Mouse (Mus musculus) ovary, postnatal 10 days (tissue): ENCODE results near the gene Osbpl2.

Experiments
- DNase-seq: peaks from one replicate; pipeline ENCODE4 v3.0.0; 2022; ENCODE audit warnings: low spot score

The Osbpl2 gene

DNA sequence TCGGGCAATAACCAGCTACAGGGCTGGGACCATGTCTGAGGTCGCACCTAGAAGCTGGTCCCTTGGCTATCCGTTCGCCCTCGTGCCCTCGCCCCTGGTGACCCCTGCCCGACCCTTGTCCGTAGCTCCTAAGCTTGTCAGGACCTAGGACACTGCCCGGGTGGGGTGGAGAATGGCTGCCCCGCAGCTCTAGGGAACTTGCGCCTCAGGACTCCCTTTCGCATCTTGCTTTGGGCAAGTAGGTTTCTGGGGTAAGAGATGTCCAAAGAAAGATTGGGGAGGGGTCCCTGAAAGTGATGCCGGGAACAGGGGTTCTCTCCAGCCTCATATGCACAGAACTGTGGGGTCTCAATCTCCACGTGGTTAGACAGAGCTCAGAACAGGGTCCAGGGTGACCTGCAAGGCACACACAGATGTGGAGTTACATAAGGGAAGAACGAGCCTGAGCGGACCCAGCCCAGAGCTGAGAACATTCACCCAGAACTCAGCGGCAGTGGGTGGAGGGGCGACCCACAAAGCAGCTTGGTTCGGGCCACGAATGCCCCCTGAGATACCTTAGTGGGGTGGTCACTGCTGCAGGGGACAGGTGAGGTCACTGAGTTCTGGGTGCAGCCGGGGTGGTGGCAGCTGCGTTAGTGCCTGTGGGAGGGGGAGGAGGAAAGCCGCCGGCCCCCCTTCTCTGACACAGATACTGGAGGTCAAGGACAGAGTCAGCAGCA is 14.3 kb upstream of the Osbpl2 start:
- DNase-seq = no peak

DNA sequence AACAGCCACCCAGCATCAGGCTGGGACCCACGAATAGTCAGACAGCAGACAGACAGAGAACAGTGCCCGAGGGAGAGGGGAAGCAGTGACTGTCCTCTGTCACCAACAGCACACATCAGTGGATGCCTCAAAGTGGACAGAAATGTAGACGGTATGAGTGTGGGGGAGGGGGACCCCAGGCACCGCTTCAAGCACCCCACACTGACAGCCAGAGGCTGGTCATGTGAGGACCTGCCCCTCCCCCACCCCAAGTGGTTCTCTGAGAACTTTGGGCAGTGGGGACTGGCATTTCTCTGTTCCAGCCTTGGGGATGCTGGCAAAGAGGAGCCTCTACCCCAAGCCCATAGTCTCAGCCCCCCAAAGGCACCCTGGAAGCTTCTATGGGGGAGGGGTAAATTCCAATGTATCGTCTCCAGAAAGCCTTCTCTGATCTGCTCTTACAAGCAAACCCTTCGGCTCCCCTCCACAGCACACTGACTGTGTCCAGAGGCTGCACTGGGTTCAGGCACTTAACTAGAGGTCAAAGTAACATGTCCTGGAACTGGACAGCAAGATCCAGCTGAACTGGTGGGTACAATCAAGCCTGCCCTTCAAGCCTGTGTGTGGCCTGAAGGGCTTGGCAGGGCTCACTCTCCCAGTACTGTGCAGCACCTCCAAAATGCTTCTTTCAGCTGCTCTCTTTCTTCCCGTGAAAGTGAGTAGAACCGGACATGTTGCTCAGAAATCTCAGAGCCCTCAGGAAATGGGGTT is 13.5 kb upstream of the Osbpl2 start:
- DNase-seq = no peak

DNA sequence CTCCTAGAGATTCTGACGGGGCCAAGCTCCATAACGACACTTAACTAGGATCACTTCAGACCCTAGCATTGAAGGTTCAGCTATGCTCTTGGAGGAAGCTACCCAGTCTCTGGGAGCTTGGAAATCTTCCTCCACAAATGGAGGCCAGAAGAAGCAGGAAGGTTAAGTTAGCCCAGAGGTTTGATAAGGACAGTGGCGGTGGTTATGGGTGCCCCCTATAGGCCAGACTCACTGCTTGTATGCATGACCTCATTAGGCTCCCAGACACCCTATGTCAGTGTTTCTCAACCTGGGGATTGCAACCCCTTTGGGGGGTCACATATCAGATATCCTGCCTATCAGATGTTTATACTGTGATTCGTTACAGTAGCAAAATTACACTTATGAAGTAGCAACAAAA is 12.0 kb upstream of the Osbpl2 start:
- no peak for DNase-seq

DNA sequence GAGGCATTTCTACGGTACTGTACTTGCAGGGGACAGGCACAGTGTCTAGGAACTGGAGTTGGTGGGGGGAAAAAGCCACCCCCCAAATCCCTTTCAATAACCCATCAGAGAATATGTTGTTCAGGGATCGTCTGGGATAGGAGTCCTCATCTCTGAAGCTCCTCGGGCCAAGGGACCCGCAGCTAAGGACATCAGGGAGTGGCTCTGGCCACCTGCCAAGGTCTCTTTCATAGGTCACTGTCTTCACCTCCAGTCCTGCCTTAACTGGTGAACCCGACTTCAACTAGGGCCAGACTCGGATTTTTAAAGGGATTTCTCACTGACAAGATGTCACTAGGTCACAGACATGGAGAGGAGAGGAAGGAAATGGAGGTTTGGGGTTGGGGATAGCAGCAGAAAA is 10.8 kb upstream of the Osbpl2 start:
- DNase-seq = no peak

DNA sequence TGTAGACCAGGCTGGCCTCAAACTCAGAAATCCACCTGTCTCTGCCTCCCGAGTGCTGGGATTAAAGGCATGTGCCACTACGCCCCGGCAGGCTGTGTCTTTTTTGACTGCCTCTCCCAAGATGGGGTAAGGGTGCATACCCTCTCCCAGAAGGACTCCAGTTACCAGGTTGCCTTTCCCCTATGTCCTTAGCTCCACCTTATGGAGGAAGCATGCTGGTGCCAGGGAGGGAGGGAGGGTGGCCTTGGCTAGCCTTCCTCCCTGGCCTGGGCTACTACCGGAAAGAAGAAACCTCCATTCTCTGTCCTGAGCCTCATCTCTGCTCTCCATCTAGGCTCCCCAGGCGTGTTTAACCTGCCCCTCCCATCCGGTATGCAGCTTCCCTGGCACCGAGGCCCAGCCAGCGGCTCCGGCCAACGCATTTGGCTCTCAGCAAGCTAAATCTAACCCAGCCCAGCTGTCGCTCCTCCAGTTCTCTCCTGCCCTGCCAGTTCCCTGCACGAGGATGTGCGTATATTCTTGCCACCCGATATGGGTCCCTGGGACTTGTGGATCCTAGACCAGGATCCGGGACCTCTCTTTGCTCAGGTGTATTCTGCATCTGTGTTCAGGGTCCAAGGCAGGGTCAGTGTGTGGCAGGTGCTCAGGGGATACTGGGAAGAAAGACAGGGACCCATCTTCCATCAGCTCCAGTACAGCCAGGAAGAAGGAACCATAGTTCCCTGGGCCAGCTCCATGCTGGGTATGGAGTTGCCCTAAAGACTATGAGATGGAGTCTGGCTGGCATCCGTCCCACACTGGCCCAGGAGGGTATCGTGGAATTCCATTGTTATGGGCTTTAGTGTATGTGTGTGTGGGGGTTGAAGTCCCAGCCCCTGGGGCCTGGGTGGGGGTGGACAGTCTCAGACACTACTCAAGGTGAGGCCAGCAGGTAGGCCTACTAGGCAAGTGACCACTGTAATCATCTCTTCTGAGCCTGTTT is 4.9 kb upstream of the Osbpl2 start:
- DNase-seq = no peak

DNA sequence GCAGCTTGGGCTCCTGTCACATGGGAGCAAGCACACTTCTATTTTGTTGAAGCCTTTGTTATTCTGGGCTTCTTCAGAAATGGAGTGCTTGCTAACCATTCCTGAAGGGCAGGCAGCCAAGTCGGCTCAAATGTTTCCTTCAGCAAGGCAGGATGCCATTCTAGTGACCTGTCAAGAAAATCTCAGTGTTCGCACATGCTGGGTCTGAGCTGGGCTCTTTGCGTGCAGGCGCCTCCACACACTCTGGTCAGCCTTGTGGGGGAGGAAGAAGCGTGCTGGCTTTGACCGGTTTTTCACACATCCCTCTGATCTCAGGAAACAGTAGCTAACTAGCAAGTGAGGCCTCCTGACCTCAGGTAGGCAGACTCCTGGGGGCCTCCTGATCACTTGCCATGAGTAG is 3.8 kb upstream of the Osbpl2 start:
- no peak for DNase-seq

DNA sequence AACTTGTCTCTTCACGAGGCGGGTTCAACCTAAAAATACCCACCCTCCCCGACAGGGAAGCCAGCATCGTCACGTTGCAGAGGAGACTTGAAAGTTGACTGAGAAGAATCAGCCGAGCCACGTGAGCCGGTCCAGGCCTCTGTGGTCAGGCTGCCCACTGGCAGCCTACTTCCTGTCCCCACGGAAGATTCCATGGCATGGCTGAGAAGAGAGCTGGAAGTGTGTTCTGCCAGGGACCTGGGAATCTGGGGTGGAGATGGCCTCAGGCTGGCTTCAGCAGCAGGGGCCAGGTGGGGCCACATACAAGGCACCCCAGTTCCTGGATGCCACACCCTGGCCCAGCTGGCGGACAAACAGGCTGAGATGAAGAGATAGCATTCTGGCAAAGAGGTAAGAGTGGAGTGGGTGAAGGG is 3.0 kb upstream of the Osbpl2 start:
- no peak for DNase-seq

DNA sequence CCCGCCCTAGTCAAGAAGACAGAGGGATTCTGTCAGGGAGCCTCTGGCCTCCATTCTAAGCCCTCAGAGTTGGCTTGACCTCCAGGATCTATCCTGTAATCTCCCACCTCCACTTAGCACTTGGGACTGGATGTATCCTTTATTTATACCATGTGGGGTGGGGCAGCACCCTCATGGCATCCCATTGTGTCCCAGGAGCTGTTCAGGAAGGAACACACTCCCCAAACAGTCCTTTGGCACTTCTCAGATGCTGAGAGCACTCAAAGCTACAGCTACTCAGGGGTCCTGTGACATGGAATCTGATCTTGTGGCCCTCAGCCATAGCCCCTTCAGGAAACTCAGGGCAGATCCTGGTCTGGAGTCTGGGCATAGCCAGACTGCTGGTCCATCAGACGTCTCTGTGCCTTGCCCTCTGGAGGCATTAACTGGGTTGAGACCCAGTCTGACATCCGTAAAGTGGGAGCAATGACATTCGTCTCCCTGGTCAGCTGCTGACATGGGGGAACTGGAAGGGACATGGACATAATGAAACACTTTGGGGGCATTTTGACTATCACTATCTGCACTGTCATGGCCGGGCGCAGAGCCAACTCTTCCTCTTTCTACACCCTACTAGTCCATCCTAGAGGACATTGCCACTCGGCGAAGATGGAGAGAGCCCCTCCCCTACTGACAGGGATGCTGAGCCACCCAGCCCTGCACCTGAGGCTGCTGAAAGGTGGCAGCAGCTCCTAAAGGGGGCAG is 2.2 kb upstream of the Osbpl2 start:
- no peak for DNase-seq

DNA sequence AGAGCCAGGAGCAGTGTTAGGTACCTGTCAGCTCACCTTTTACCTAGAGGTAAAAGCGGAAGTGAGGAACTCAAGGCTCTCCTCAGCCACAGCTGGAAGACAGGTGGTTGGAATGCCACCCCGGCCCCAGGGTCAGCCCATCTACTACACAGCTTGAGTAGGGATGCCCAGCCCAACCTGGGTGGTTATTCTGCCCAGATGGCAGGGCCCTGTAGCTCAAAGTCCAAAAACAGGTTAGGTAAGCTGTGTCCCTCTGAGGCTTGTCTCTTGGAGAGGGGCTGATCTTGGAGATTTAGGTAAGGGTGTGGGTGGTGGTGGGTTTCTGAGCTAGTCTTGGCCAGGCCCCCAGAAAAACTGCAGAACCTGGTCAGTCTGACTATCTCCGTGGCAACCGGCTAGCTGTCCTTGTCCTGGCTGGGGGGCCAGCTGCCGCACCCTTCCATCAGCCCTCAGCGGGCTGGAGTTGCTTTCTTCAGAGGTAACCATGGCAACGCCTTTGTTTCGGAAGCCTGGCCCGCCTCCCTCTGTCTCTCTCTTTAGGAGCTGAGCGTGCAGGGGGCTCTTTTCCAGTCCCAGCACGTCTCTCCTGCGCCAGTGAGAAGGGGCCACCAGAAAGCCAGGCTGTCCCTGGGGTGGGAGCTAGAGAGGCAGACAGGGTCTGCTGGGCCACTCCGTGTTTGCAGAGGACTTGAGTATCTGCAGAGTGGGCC is 1.5 kb upstream of the Osbpl2 start:
- DNase-seq = no peak

DNA sequence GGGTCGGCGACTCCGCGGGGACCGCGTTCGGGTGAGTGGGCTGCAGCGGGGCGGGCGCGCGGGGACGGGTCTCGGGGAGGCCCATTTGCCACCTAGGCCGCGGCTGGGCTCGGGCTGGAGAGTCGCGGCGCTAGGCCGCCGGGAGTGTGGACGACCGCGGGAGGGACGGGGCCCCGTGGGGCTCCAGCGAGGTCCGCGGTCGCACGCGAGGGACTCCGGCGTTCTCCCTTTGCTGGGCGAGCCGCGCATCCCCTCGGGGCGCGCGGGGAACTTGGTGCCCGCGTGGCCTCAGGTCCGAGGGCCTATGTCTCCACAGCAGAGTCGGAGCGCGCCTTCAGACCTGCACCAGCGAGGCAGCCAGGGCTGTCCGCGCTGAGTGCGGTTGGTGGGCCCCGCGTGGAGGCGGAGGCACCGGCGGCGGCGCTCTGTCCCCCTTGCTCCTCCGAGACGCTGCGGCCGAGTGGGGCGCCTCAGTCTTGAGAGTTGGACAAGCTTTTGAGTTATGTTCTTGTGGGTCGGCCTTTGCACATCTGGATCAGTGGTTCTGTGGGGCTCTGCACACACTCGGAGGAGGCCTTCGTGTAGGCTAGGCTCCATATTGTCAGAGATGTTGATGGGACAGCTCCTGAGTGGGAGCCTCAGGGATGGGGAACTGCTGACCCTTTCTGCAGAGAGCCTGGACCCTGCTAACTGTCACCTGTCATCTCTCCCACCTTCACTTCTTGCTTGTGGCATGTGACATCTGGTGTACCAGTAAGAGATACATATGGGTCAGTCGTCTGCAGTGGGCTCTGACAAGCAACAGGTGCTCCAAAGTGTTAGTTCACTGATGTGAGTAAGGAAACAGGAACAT is 559 bp downstream of the Osbpl2 start:
- DNase-seq = no peak

DNA sequence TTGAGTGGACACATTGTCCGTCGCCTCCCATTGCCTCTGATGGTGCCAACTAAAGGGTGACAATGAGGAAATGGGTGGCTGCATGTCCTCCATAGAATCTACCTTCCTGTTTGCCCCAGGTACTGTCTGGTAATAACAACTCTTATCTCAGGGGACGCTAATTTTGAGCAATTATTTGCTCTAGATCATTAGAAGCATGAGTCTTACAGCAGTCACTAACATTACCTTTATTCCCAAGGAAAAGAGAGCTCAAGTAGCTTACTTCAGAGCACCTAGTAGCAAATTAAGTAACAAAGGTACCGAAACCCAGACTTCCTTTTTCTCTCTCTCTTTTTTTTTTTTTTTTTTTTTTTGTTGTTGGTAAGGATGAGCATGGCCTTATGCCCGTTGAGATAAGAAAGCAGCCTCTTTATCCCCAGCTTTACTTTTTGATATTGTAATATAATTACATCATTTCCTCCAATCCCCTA is 1.2 kb downstream of the Osbpl2 start:
- no peak for DNase-seq

DNA sequence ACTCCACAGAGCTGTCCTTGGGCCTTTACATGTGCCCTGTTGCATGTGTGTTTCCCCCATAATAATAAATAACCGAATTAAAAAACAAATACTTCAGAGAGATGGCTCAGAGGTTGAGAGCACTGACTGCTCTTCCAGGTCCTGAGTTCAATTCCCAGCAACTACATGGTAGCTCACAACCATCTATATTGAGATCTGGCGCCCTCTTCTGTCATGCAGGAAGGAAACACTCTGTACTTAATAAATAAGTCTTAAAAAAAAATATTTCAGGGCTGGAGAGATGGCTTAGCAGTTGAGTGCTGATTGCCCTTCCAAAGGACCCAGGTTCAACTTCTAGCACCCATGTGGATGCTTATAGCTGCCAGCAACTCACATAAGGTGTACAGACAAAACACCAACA is 5.1 kb downstream of the Osbpl2 start:
- no peak for DNase-seq

DNA sequence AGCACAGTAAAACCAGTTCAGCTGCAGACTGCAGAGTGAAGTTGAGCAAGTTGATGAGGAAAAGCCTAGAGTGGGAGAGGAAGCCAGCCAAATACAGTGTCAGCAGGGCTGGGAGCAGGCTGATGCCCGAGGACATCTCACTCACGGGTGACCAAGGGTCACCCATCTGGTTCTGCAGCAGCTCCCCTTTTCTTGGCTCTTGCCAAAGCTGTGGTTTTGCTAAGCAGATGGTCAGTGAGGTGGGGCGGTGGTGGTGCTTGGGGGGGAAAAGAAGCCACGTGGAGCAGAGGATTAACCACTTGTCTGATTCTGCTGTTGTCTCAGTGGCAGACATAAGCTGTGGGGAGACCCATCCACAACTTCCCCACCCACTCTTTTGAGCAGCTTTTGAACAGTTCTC is 7.1 kb downstream of the Osbpl2 start:
- no peak for DNase-seq

DNA sequence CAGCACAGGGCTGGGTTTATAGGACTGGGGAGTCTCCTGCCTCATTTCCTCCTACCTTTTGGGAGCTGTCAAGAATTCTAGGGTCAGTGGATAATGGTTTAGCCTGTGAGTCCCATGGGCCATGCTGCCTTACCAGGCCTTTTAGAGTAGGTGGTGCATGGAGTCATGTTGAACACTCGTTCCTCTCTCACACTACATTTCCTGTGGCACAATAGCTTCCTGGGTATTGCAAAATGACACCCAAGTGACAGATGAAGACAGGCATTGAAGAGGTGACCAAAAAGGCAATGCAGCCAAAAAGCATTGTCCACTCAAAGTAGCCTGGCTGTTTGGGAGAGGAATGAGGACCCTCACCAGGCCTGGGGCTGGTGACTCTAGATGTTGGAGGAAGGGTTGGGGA is 8.6 kb downstream of the Osbpl2 start:
- DNase-seq = no peak

DNA sequence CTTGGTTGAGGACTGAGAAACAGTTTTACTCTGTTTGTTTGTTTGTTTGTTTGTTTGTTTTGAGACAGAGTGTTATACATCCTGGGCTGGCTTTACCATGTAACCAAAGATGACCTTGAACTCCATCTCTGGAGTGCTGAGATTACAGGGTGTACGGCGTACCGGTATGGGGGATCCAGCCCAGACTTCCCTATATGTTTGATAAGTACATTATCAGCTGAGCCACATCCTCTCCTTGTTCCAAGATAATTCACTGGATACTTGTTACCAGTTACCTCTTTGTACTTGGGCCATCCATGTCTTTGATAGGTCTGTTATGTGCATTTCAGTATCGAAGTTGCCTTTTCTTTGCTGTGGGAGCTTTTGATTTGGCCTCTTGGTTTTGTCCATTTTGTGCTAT is 14.1 kb downstream of the Osbpl2 start:
- no peak for DNase-seq

DNA sequence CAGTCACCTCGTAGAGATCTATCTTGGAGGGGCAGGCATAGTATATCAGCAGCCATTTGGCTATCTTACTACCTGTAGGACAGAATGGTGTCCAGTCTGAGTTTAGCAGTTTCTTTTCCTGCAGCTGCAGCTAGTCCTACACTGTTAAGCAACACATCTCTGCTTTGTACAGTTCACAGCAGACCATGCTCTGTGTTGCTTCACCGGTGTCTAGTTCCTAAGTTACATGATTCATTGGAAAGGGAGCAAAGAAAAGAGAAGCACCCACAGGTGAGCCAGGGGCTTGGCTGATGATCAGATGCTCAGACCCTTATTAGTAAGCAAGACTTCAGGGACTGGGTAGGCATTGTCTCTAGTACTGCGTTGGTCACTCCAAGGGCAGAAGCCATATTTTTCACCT is 14.8 kb downstream of the Osbpl2 start:
- no peak for DNase-seq

DNA sequence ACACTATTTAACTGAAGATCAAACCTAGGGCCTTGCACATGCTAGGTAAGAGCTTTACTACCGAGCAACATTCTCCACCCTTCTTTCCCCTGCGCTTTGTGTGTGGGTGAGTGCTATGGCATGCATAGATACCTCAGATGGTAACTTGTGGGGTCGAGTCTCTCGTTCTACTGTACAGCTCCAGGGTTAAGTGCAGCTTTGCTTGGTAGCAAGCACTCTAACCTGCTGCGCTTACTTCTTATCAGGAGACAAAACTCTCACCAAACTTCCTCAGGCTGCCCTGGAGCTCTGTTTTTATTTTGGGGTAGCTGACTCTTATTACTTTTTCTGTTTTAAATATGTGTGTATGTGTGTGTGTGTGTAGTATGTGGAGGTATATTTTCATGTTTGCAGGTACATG is 16.3 kb downstream of the Osbpl2 start:
- DNase-seq = no peak

DNA sequence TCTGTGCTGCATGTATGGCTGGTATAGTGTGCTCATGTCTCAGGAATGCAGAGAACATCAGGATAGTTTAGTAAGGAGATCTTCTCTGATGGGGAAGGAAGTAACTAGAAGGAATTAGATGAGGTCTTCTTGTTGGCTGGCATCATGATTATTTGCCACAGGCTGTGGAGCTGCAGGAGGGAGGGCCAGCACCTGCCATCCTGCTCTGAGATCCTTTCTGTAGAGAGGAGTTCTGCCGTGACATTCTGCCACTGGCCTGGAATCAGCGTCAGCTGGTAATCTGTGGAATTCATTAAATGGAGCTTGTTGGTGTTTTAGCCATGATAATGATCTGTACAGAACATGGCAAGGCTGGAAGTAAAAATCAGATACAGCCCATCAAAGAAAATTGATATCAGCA is 27.0 kb downstream of the Osbpl2 start:
- no peak for DNase-seq

DNA sequence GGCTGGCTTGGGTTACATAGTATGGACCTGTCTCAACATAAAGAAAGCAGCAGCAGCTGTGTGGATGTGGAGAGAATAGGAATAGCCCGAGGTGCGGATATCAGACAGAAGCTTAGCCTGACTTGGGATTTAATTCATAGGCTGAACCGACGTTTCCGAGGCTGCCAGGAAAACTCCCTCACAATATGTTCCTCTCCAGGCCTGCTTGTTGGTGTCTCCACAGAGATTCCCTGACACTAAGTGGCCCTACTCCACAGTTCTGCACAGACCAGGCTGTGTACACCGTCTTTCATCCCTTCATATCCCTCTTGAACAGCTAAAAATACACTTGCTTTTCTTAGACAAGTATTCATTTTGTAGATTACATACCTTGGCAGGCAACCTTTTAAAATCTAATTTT is 28.3 kb downstream of the Osbpl2 start:
- DNase-seq = no peak

DNA sequence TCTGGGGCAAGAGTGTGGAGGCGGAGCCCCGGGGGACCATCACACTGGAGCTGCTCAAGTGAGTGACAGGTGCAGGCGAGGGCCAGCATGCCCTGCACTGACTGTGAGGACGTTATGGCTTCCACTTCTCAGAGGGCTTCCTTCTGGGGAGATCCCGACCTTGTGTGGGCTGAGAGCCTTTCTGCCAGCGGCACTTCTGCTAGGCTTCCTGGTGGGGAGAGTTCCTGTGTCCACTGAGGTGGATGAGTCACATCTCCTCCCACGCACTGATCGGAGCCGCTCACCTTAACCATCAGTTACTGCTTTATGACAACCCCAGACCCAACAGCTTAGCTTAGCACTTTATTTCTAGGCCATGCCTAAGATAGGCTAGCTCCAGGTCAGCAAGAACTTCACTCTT is 29.4 kb downstream of the Osbpl2 start:
- no peak for DNase-seq
